Mouse (Mus musculus) CH12.LX (cell line): ENCODE data around the gene Acot12.

ENCODE experiments used
- CHD2 ChIP-seq: IDR thresholded peaks from 2 replicates; pipeline ENCODE4 v1.6.1; 2011; ENCODE audit warnings: low read length, improper control_type of control experiment
- CTCF ChIP-seq, 2 experiments: IDR thresholded peaks in 1 of 2; conservative IDR thresholded peaks in 1 of 2; 2 replicates each; pipeline ENCODE4 v1.5.1; 2011 to 2012; ENCODE audit warnings: low read depth in 2 of 2, low read length in 2 of 2, improper control_type of control experiment in 1 of 2, inconsistent platforms in 1 of 2, mild to moderate bottlenecking in 1 of 2, moderate library complexity in 1 of 2
- EP300 ChIP-seq: IDR thresholded peaks from 2 replicates; pipeline ENCODE4 v1.6.1; 2011; ENCODE audit warnings: low read length, improper control_type of control experiment
- HCFC1 ChIP-seq: IDR thresholded peaks from 2 replicates; pipeline ENCODE4 v1.6.1; 2012; ENCODE audit warnings: low read depth, mild to moderate bottlenecking, inconsistent platforms, low read length, improper control_type of control experiment
- KAT2A ChIP-seq: IDR thresholded peaks from 2 replicates; pipeline ENCODE4 v1.6.1; 2012; ENCODE audit warnings: low read length, improper control_type of control experiment, inconsistent platforms; ENCODE audit not compliant: insufficient replicate concordance
- MAX ChIP-seq: IDR thresholded peaks from 2 replicates; pipeline ENCODE4 v1.6.1; 2011; ENCODE audit warnings: low read length, improper control_type of control experiment
- MXI1 ChIP-seq: IDR thresholded peaks from 2 replicates; pipeline ENCODE4 v1.6.1; 2011; ENCODE audit warnings: mild to moderate bottlenecking, low read depth, low read length, improper control_type of control experiment
- NELFE ChIP-seq: IDR thresholded peaks from 2 replicates; pipeline ENCODE4 v1.6.1; 2011; ENCODE audit warnings: low read depth, low read length, improper control_type of control experiment
- POLR2A ChIP-seq: IDR thresholded peaks from 2 replicates; pipeline ENCODE4 v1.6.1; 2011; ENCODE audit warnings: low read depth, mild to moderate bottlenecking, improper control_type of control experiment, low read length
- RAD21 ChIP-seq: IDR thresholded peaks from 2 replicates; pipeline ENCODE4 v1.6.1; 2011; ENCODE audit warnings: low read depth, mild to moderate bottlenecking, low read length, improper control_type of control experiment, moderate library complexity
- SMC3 ChIP-seq: IDR thresholded peaks from 2 replicates; pipeline ENCODE4 v1.6.1; 2011; ENCODE audit warnings: low read depth, low read length, improper control_type of control experiment
- USF1 ChIP-seq: IDR thresholded peaks from 2 replicates; pipeline ENCODE4 v1.6.1; 2014; ENCODE audit warnings: low read depth, mild to moderate bottlenecking, inconsistent platforms, low read length, improper control_type of control experiment
- USF2 ChIP-seq: conservative IDR thresholded peaks from 2 replicates; pipeline ENCODE4 v1.6.1; 2011; ENCODE audit warnings: low read depth, low read length, improper control_type of control experiment

- TF ChIP-seq SMC3: no peak
- no peak for TF ChIP-seq CTCF (conservative IDR thresholded peaks at IDR 0.05 in 1 of 2, IDR thresholded peaks at IDR 0.05 in 1 of 2; ENCODE audit: low read depth in 2 of 2, low read length in 2 of 2)
- TF ChIP-seq POLR2A: no peak
- TF ChIP-seq MXI1: no peak
- no peak for TF ChIP-seq RAD21
- TF ChIP-seq HCFC1: no peak
- TF ChIP-seq KAT2A: no peak
- TF ChIP-seq NELFE: no peak
- TF ChIP-seq MAX: no peak
- no peak for TF ChIP-seq EP300
- no peak for TF ChIP-seq USF1
- TF ChIP-seq CHD2: no peak
- no peak for TF ChIP-seq USF2
Measured at GRCm38 (mm10) chr13:91740851-91741250, 461 bp upstream of the Acot12 start.
